Mouse (Mus musculus) adrenal gland (tissue): ENCODE results near the gene Sphk2.

Experiments
- intact Hi-C: fragments of 180-260 bp; cut with DNase I; formaldehyde crosslinking; loops from one replicate; pipeline ENCODE4 v1.15.1; 2025

Gene Sphk2

DNA sequence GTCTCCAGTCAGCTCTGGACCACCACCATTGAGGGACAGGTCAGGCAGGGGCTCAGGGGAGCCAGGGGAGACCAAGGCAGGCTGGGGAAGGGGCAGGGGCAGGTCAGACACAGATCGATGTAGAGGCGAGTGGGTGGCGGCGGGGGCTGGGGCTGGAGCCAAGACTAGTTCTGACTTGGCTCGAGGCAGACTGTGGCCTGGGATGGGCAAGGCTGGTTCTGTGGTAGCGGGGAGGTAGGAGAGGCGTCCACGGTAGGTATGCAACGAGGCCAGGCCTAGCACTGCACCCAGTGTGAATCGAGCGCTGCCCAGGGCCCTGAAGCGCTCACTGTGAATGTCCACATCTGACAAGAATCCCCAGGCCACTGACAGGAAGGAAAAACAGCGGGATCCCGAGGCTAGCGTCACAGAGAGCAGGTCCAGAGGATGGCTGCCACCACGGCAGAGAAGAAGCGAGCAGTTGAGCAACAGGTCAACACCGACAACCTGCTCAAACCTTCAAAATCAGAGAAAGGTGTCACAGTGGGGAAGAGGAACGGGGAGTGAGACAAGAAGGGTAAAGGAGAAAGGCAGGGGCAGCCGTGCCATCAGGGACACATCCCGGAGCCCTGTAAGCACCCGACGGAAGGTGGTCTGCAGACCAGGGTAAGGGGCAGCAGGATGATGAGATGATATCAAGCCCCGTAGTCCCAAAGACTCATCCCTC is 6.3 kb downstream of the Sphk2 start:
- intact Hi-C loops: no loop called here

DNA sequence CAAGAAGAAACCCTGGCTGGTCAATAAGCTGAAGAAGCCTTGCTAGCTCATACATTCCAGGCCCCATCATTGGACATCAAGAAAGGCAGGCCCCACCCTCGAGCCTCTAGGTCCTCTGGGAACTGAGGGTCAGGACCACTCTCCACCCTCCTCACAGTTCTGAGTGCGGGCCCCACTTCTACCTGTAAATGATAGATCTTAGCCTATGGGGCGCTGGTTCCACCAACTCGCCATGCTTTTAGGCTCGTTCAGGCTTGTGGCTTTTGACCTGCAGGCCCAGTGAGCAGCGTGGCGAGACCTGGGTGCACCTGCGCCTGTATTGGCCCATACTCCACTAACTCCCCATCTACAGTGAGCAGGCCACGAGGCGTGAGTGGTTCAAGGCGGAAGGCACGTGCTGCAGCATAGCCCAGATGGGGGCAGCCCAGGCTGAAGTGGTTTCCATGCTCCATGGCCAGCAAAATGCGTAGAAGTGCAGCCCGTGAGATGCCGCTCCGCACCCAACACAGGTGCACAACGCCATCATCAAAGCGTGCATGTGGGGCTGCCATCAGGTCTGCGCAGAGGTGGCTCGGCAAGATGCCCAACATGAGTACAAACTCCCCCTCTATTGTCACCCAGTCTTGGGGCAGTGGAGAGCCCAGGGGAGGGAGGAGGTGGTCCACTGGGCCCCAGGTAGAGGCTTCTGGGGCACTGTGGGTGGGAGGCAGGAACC is 7.2 kb downstream of the Sphk2 start:
- intact Hi-C loops: no loop called here

DNA sequence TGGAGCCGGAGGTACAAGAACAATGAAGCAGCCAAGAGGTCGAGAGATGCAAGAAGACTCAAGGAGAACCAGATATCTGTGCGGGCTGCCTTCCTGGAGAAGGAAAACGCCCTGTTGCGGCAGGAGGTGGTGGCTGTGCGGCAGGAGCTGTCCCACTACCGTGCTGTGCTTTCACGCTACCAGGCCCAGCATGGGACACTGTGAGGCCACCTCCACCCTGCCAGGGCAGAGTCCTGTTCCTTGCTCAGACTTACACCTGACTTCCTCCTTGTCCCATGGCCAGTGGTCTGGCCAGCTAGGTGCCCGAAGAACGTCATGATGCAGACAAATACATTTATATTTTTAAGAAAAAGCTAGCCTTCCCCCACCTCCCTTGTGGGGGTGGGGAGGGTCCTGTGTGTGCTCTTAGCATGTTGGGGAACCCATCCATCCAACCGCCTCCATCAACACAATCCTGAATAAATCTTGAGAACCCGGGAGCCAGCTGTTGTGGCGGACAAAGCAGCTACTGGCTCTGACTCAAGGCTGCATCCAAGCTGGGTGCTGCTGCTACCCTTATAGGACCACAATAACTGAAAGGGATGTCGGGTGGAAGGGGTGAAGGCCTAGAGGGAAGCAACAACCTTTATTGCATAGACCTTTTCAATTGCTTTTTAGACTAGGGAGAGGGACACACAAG is 8.0 kb downstream of the Sphk2 start:
- intact Hi-C loops: no loop called here

- intact Hi-C loops: no loop called here
Measured at GRCm38 (mm10) chr7:45709036-45709435, 8.8 kb downstream of the Sphk2 start.

DNA sequence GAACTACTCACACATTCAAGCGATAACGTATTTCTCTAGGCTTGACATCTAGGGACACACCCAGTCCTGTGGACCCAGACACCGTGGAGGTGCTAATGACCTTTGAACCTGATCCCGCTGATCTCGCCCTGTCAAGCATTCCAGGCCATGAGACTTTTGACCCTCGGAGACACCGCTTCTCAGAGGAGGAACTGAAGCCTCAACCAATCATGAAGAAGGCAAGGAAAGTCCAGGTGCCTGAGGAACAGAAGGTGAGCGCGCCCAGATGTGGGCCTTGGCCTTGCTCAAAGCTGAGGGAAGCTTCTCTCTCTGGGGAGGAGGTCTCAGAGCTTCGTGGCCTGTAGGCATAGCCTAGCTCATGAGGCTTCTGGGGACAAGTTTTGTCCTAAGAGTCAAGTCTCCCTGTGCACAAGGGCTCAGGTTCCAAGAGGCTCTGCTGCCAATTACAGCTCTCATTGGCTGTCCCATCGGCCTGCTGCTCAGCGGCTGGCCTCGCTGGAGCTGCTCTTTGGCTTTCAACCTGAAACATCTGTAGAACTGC is 9.5 kb downstream of the Sphk2 start:
- intact Hi-C loops: no loop called here

DNA sequence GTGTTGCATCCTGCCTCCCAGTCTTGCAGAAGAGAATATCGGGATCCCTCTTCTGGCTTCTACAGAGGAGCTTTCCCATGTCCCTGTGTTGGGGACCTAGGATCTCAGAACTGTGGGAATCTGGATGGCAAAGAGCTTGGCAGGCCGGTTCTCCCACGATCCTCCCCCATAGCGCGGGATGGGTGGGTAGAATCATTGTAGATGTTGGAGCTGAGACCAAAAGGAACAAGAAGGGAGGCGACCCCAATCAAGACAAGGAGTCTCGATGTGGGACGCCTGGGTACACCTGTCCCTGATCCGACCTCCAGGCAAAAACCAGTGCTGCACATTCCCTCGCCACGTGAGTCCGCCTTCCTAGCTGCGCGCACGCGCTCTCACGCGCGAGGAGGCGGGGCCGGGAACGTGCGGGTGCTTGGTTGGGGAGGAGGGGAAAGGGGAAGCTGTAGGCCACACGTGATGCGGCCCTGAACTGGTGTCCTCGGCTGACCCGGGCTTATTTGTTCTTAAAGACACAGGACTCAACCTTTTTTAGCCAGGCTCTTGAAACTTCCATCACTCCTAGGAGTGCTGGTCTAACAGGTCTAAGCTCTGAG is 10.3 kb downstream of the Sphk2 start:
- intact Hi-C loops: no loop called here

DNA sequence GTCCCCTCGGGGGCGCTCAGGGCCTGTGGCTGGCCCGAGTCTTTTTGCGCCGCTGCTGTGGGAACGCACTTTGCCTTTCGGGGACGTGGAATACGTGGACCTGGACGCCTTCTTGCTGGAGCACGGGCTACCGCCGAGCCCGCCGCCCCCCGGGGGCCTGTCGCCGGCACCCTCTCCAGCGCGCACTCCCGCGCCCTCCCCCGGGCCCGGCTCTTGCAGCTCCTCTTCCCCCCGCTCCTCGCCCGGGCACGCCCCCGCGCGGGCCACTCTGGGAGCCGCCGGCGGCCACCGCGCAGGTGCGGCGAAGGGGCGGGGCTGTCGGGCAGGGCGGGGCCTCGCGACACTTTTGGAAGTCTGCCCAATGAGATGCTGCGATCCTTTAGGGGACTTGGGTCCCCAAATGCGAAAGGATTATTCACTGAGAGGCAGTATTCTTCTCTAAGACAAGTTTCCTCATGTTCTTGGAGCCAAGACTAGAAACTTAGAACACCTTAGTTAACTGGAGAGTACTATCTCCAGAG is 11.0 kb downstream of the Sphk2 start:
- intact Hi-C loops: no loop called here

GRCm38 (mm10) chr7:45705873-45706281 is 11.9 kb downstream of the Sphk2 start:
- intact Hi-C loops: no loop called here

DNA sequence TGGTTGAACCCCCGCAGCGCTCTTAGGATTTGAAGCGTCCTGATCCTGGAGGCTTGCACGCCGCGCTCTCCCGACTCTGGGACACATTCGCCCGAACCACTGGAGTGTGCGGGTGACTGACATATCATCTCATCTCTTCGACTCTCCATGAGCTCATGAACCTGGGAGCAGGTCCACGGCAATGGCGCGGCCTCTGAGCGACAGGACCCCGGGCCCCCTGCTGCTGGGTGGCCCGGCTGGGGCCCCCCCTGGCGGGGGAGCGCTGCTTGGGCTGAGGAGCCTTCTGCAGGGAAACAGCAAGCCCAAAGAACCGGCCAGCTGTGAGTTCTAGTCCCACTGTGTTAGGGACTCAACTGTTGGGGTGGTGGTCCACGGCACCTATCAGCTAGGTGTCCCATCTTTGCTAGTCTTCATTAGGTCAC is 12.3 kb downstream of the Sphk2 start:
- intact Hi-C loops: no loop called here

DNA sequence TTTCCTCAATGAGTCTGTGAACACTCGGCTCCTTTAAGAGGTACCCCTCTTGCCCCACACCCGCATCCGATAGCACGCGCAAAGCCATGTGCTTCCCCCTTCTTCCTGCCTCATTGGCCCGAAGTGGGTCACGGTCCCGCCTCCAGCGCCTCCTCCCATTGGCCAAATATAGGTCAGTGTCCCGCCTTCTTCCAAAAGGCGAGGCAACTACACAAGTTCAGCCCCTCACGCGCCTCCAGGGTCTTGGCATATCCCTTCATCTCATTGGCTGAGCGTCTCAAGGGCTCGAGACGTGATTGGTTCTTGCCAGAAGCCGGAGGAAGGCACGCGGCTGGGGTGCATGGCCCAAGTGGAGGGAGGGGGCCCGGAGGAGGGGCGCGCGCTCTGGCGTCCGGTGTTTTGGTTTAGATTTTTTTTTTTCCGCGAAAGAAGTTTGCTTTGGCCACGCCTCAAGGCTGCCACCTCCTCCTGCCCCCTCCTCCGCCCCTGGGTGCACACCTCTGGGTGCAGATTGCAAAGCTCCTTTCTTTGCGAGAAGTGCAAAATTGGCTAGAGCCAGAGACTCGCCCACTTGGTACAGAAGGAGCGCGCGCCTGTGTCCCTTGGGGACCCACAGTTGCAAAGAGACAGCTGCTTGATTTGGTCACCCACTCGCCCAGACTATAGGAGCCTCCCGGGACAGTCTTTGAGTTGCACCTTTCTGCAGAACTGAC is 12.9 kb downstream of the Sphk2 start, which contains the start of gene Dbp:
TSS of gene Dbp (plus strand) at position 359 of the 713 bp plus-strand sequence.
- intact Hi-C loops: no loop called here

DNA sequence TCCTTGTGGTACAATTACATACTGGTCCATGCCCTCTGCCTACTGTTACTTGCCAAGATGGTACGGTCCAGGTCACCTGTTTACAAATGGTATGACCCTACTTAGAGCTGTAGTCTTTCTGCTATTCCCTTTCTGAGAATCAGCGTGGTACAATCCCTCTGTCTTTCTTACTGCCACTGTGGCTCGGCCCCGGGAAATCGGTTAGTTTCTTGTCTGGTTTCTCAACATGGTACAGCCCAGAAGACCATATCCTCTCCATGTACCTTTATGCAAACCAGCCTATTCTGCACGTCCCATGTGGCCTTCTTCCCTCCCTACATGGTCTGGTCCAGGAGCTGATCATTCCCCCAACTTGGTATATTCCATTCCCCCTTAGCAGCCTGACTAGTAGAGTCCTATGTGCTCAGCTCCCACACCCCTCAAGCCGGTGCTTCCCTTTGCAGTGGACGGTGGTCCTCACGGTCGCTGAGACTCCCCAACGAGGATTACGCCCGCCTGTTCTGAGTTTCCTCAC is 13.7 kb downstream of the Sphk2 start:
- intact Hi-C loops: no loop called here

GRCm38 (mm10) chr7:45703521-45704033 is 14.2 kb downstream of the Sphk2 start:
- intact Hi-C loops: no loop called here

GRCm38 (mm10) chr7:45702809-45703520 is 14.8 kb downstream of the Sphk2 start:
- intact Hi-C loops: no loop called here

DNA sequence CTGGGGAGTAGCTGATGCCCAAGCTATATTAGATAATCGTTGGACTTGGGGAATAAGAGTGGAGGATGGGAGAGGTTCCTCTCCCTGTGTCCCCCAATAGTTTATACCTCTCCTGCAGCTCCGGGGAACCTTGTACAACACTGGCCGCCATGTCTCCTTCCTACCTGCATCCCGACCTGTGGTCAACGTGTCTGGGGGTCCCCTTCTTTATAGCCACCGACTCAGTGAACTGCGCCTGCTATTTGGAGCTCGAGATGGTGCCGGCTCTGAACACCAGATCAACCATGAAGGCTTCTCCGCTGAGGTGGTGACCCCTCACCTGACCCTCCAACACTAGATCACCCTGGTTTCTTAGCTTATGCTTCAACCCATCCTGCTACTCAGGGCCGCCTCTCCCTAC is 15.5 kb downstream of the Sphk2 start:
- intact Hi-C loops: no loop called here

DNA sequence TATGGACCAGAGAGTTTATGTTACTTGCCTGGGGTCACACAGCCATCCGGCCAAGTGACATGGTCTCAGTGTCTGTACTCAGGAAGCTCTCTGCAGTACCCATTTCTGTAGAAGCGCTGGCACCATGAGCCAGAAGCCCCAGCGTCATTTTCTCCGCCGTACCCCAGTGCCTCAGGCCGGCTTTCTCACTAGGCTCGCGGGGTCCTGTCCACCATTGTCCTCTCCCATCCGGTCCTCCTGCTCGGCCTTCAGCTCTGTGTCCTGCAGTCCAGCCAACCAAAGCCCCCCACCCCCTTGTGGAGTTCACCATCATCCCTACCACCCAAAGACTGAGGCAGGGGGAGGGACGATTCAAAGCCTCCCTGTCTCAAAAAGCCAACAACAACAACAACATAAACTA is 16.2 kb downstream of the Sphk2 start:
- intact Hi-C loops: no loop called here

DNA sequence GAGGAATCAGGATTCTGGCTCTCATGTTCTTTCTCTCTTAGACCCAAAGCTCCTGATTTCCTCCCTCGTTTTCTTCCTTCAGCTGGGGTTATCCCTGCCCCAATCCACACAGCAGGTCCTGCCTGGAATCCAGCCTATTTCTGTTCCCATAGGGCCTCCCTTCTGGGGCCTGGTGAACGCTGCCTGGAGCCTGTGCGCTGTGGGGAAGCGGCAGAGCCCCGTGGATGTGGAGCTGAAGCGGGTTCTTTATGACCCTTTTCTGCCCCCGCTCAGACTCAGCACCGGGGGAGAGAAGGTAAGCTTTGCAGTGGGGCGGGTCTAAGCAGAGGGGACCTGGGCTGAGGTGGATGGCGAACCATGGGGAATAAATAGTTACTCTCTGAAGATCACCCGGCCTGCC is 16.7 kb downstream of the Sphk2 start:
- intact Hi-C loops: no loop called here

GRCm38 (mm10) chr7:45700301-45701015 is 17.3 kb downstream of the Sphk2 start:
- intact Hi-C loops: no loop called here

GRCm38 (mm10) chr7:45699523-45700141 is 18.2 kb downstream of the Sphk2 start, which contains the start of gene Car11:
TSS of gene Car11 (plus strand) at chr7:45699843.
- intact Hi-C loops: no loop called here
